Mouse (Mus musculus): Measurements from ENCODE around the gene Slc30a3. TPM values are rescaled to one million over a fixed set of nuclear protein-coding genes. Genes with fewer than 3 reads are reported as not detected.
A peak's percentile ranks its signal among the peaks of the same experiment; 100 is the strongest.

Gene Slc30a3
- polyA plus RNA-seq, 1 experiment from 2014 or later = not detected

DNA sequence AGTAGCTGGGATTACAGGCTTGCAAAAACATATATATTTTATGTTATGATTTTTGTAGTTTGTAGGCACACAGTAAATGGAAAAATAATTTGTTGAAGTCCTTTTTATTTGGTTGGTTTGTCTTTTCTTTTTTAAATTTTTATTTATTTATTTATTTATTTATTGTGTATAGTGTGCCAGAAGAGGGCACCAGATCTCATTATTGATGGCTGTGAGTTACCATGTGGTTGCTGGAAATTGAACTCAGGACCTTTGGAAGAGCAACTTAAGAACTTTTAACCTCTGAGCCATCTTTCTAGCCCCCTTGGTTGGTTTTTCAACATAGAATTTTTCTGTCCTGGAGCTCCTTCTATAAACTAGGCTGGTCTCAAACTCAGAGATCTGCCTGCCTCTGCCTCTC, 57.6 kb downstream of the Slc30a3 start:
- no peak for DNase-seq (ENCODE audit: low spot score)
- H3K4me2 ChIP-seq (replicated peaks; ENCODE audit: low read depth) = no peak overlapping the region
- H3K27ac ChIP-seq (replicated peaks) = no peak overlapping the region
- H3K4me3 ChIP-seq (ENCODE audit: low read depth, low read length) = no peak overlapping the region
- no peaks in the 10 kb centered on the region for H3K27me3 ChIP-seq (ENCODE audit: control insufficient read depth, insufficient read depth, low read length)
- H3K9me3 ChIP-seq (ENCODE audit: control insufficient read depth, low read length) = no peaks in the 10 kb centered on the region
- TF ChIP-seq CTCF (IDR thresholded peaks at IDR 0.05; ENCODE audit: low read depth) (peak; percentile 33), EP300 (optimal IDR thresholded peaks at IDR 0.05) (no peak)
- H3K4me1 ChIP-seq (replicated peaks; ENCODE audit: control insufficient read depth, insufficient read depth) = no peaks in the 10 kb centered on the region
- H3K36me3 ChIP-seq (ENCODE audit: control insufficient read depth, insufficient read depth, low read length) = 0 out of 2 replicates have a peak, but pooled peaks cover 2% of the 10 kb centered on the region
- H3K9ac ChIP-seq (ENCODE audit: low read length) = no peak overlapping the region
- ATAC-seq (ENCODE audit: low FRiP score, low TSS enrichment) = no peak

DNA sequence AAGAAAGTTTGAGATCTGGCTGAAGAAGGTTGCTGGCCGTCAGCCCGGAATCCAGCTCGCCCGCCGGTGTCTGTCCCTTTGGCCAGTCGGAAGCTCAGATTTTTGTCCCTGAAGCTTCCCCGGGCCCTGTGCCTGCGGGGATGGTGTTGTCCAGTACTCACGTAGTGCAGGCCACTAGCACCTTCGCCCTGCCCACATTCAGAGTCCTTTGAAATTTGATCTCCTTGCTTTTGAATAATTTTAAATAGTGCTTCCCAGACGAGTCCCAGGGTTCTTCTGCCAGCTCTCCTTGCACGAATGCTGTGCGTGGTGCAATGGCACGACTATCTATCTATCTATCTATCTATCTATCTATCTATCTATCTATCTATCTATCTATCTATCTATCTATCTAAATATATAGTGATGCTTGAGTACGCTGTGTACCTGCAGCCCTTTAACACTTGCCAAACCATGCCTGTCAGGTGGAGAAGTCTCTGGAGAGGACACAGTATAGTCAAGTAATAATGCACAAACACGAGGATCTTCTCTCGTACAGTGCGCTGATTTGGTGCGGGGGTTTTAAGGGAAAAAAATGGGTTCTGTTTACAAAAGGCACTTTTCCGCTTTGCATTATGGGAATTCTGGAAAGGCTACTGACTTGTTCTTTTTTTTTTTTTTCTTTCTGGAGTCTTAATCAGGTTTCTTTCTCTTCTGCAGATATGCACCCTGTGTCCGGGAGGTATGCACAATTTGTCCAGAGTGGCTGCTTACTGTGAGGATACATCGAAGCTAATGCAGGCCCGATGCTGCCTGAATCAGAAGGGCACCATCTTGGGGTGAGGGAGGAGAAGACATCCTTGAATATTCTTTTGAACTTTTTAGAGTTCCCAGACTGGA, 59.0 kb downstream of the Slc30a3 start, which contains the start of gene Slc5a6:
Gene Slc5a6, minus strand, starts transcription at position 162 of the 879 bp plus-strand sequence.
- ATAC-seq (ENCODE audit: low FRiP score, low TSS enrichment) = peak; percentile 51

GRCm38 (mm10) chr5:31047848-31048762, 59.9 kb downstream of the Slc30a3 start, which contains the start of gene Atraid:
Atraid (plus strand) TSS chr5:31048312.
- Histone ChIP-seq H3K4me3 (ENCODE audit: low read depth, low read length) (peak within 1 kb of the TSS; percentile 74), H3K9me3 (ENCODE audit: control insufficient read depth, low read length) (no peaks in the 10 kb centered on the region), H3K4me2 (replicated peaks; ENCODE audit: low read depth) (peak within 1 kb of the TSS; percentile 74), H3K27me3 (ENCODE audit: control insufficient read depth, insufficient read depth, low read length) (no peaks in the 10 kb centered on the region), H3K27ac (replicated peaks) (peak within 1 kb of the TSS; percentile 99), H3K9ac (ENCODE audit: low read length) (peak within 1 kb of the TSS; percentile 94), H3K36me3 (ENCODE audit: control insufficient read depth, insufficient read depth, low read length) (peaks cover 2% of the 10 kb centered on the region; the same call in 1 of the 2 replicates), H3K4me1 (replicated peaks; ENCODE audit: control insufficient read depth, insufficient read depth) (no peaks in the 10 kb centered on the region)
- peak; percentile 99 for DNase-seq (ENCODE audit: low spot score)
- peak; percentile 45 for TF ChIP-seq CTCF (IDR thresholded peaks at IDR 0.05; ENCODE audit: low read depth)
- TF ChIP-seq EP300 (optimal IDR thresholded peaks at IDR 0.05) = peak; percentile 91
- WGBS = under 1% methylated on average over 72 of the region's 73 CpGs
- ATAC-seq (ENCODE audit: low FRiP score, low TSS enrichment) = peak; percentile 98

More for the DNA sequence above, 59.0 kb downstream of the Slc30a3 start, which contains the start of gene Slc5a6:
- peak within 1 kb of the TSS; percentile 94 for H3K9ac ChIP-seq (ENCODE audit: low read length)
- no peaks in the 10 kb centered on the region for H3K4me1 ChIP-seq (replicated peaks; ENCODE audit: control insufficient read depth, insufficient read depth)
- TF ChIP-seq EP300 (optimal IDR thresholded peaks at IDR 0.05) (no peak), CTCF (IDR thresholded peaks at IDR 0.05; ENCODE audit: low read depth) (peak; percentile 75)
- H3K9me3 ChIP-seq (ENCODE audit: control insufficient read depth, low read length) = no peaks in the 10 kb centered on the region
- peak within 1 kb of the TSS; percentile 74 for H3K4me2 ChIP-seq (replicated peaks; ENCODE audit: low read depth)
- 0% methylated on average over 23 of the region's 23 CpGs for WGBS
- peaks cover 2% of the 10 kb centered on the region; the same call in 1 of the 2 replicates for H3K36me3 ChIP-seq (ENCODE audit: control insufficient read depth, insufficient read depth, low read length)
- H3K27me3 ChIP-seq (ENCODE audit: control insufficient read depth, insufficient read depth, low read length) = no peaks in the 10 kb centered on the region
- H3K27ac ChIP-seq (replicated peaks) = peak within 1 kb of the TSS; percentile 99
- DNase-seq (ENCODE audit: low spot score) = peak; percentile 52
- peak within 1 kb of the TSS; percentile 74 for H3K4me3 ChIP-seq (ENCODE audit: low read depth, low read length)

- Histone ChIP-seq H3K9ac (ENCODE audit: low read length) (no peak overlapping the region), H3K27me3 (ENCODE audit: control insufficient read depth, insufficient read depth, low read length) (no peaks in the 10 kb centered on the region), H3K36me3 (ENCODE audit: control insufficient read depth, insufficient read depth, low read length) (no peaks in the 10 kb centered on the region; the same call in 1 of the 2 replicates), H3K4me2 (replicated peaks; ENCODE audit: low read depth) (peak overlapping the region; percentile 74), H3K4me3 (ENCODE audit: low read depth, low read length) (no peak overlapping the region), H3K9me3 (ENCODE audit: control insufficient read depth, low read length) (no peaks in the 10 kb centered on the region), H3K27ac (replicated peaks) (no peak overlapping the region), H3K4me1 (replicated peaks; ENCODE audit: control insufficient read depth, insufficient read depth) (no peaks in the 10 kb centered on the region)
- DNase-seq (ENCODE audit: low spot score) = no peak
- no peak for ATAC-seq (ENCODE audit: low FRiP score, low TSS enrichment)
- WGBS = 77% methylated on average over 5 of the region's 5 CpGs
- TF ChIP-seq EP300 (optimal IDR thresholded peaks at IDR 0.05) (no peak), CTCF (IDR thresholded peaks at IDR 0.05; ENCODE audit: low read depth) (no peak)
Measured at GRCm38 (mm10) chr5:31047074-31047473, 61.0 kb downstream of the Slc30a3 start.

DNA sequence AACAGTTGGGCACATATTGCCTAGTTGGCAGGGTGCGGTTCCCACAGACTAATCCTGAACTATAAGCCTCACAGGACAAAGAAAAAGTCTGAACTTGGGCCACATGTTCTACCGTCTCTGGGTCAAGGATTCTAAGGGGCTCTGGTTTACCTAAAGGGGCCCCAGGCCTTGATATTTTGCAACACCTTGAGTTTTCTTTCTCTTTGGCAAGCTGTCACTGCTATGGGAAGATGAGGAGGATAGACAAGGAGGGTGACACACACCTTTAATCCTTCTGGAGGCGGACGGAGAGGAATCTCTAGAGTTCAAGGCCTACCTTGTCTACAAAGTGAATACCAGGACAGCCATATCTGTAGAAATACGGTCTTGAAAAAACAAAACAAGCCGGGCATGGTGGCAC, 61.6 kb downstream of the Slc30a3 start:
- H3K4me2 ChIP-seq (replicated peaks; ENCODE audit: low read depth) = no peak overlapping the region
- WGBS = 86% methylated on average over 6 of the region's 6 CpGs
- H3K9ac ChIP-seq (ENCODE audit: low read length) = no peak overlapping the region
- TF ChIP-seq CTCF (IDR thresholded peaks at IDR 0.05; ENCODE audit: low read depth) = no peak
- no peak for TF ChIP-seq EP300 (optimal IDR thresholded peaks at IDR 0.05)
- DNase-seq (ENCODE audit: low spot score) (no peak), ATAC-seq (ENCODE audit: low FRiP score, low TSS enrichment) (no peak)
- H3K4me3 ChIP-seq (ENCODE audit: low read depth, low read length) = no peak overlapping the region
- H3K36me3 ChIP-seq (ENCODE audit: control insufficient read depth, insufficient read depth, low read length) = no peaks in the 10 kb centered on the region; the same call in 1 of the 2 replicates
- no peaks in the 10 kb centered on the region for H3K9me3 ChIP-seq (ENCODE audit: control insufficient read depth, low read length)
- H3K4me1 ChIP-seq (replicated peaks; ENCODE audit: control insufficient read depth, insufficient read depth) = no peaks in the 10 kb centered on the region
- no peak overlapping the region for H3K27ac ChIP-seq (replicated peaks)
- no peaks in the 10 kb centered on the region for H3K27me3 ChIP-seq (ENCODE audit: control insufficient read depth, insufficient read depth, low read length)

Data from stomach, postnatal 0 days (tissue).